Mouse (Mus musculus) regulatory T cell (primary cell): Measurements from ENCODE around the gene Mbip.

Experiments
- in situ Hi-C: fragments of 300-600 bp; cut with MboI, MseI; formaldehyde crosslinking; loops from one replicate; pipeline ENCODE4 v1.15.1; 2025; ENCODE audit warnings: high pct_unique_total_duplicates

The Mbip gene

GRCm38 (mm10) chr12:56296524-56296923 lies 49.2 kb downstream of the Mbip start:
- in situ Hi-C loops = no loop called here

- in situ Hi-C loops = no loop called here
Observed at GRCm38 (mm10) chr12:56295160-56295559, 50.5 kb downstream of the Mbip start.

GRCm38 (mm10) chr12:56288548-56288947 lies 57.1 kb downstream of the Mbip start:
- in situ Hi-C loops = loop anchor here (10.0 kb wide), 1 partner anchor 116 kb away; no protein-coding TSS in a partner anchor

GRCm38 (mm10) chr12:56286828-56287227 lies 58.9 kb downstream of the Mbip start:
- in situ Hi-C loops = loop anchor here (10.0 kb wide), 1 partner anchor 118 kb away; no protein-coding TSS in a partner anchor

- in situ Hi-C loops = loop anchor here (10.0 kb wide), 1 partner anchor 121 kb away; no protein-coding TSS in a partner anchor
Observed at GRCm38 (mm10) chr12:56284210-56284609, 61.5 kb downstream of the Mbip start.

GRCm38 (mm10) chr12:56281649-56282048 lies 64.0 kb downstream of the Mbip start:
- in situ Hi-C loops = loop anchor here (10.0 kb wide), 1 partner anchor 123 kb away; no protein-coding TSS in a partner anchor
